Mouse (Mus musculus) erythroblast, embryonic 14.5 days (primary cell): Measurements from ENCODE around the gene Lmbrd1.
"Not testable (repeated sequence)": the region's sequence is repeated elsewhere in the genome, so short reads cannot be mapped to it uniquely, and the experiment has no call there.

ENCODE experiments used
- GATA1 ChIP-seq: IDR thresholded peaks from 2 replicates; pipeline ENCODE4 v1.6.1; 2012; ENCODE audit warnings: low read length, inconsistent platforms, mixed read lengths
- TAL1 ChIP-seq: IDR thresholded peaks from 3 replicates; pipeline ENCODE4 v1.6.1; 2012; ENCODE audit warnings: low read length, inconsistent platforms, mixed read lengths

DNA sequence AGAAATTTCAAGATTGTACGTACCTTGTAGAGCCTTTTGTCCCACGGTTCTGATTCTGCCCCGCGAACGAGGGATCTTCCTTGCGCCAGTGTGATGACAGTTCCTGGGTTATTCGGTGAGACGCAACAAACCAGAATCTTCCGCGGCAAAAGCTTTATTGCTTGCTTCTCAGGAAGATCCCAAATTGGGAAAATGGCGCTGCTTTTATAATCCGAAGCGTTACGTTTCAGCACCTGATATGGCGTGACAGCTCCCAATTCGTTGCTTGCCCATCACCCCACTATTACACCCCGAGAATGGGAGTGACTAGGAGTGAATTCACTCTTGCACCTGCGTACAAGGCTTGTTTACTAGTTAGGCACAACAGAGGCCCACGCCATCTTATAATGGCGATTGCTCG, 129.5 kb downstream of the Lmbrd1 start:
- not testable (repeated sequence) for TF ChIP-seq GATA1, TAL1
